Mouse (Mus musculus) E14TG2a.4 (cell line): ENCODE measurements around the gene Dtd1.

ENCODE experiments used
- CTCF ChIP-seq: conservative IDR thresholded peaks from 2 replicates; pipeline ENCODE4 v1.5.1; 2014; ENCODE audit warnings: low read length
- NANOG ChIP-seq: IDR thresholded peaks from 2 replicates; pipeline ENCODE4 v1.6.1; 2014; ENCODE audit warnings: borderline replicate concordance, low read length, mixed read lengths

DNA sequence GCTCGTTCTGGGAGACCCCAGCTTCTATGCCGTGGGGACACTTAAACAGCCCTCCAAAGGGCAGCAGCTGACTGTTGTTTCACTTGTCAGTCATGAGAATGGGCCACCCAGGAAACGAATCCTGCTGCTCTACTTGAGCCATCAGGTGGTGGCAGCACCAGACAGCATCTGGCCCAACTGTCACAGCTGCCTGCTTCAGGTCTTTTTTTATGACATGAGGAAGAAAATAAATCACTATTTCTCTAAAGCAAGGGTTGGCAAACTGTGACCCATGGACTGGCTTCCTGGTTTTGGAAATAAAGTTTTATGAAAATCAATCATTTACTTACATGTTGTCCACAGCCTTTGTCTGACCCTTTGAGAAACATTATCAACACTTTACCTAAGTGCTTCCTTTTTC, 182.2 kb downstream of the Dtd1 start:
- no peak for TF ChIP-seq CTCF
- TF ChIP-seq NANOG: no peak
